Mouse (Mus musculus): ENCODE data around the gene Stk40.

DNA sequence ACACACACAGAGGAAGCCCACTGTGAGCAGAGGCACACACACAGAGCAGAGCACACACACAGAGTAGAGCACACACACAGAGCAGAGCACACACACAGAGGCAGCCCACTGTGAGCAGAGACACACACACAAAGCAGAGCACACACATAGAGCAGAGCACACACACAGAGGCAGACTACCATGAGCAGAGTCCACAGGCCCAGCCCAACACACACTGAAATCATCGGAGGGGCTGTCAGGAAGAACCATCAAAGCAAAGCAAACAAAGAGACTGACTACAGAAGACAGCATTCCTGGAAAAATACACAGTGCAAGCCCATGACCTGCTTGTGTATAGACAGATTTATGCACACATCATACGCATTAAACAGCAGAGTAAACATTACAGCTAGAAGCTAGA is 52.1 kb downstream of the Stk40 start:
- TF ChIP-seq CTCF (IDR thresholded peaks at IDR 0.05; ENCODE audit: borderline replicate concordance, insufficient read depth, low read length), result no peak
- no peak for TF ChIP-seq POLR2A (IDR thresholded peaks at IDR 0.05; ENCODE audit: low read depth, low read length)
